Mouse (Mus musculus) hindbrain, embryonic 11.5 days (tissue): ENCODE data around the gene Nfil3. TPM values are rescaled to one million over a fixed set of nuclear protein-coding genes. Genes with fewer than 3 reads are reported as not detected.

ENCODE experiments used
- ATAC-seq: fragments of 200-750 bp; cut with Nextera tagmentation; 2 replicates; pipeline ENCODE4 v1.8.0; 2017; ENCODE audit warnings: mild to moderate bottlenecking, moderate TSS enrichment, moderate library complexity; ENCODE audit not compliant: low FRiP score
- DNase-seq: peaks from one replicate; pipeline ENCODE4 v3.0.0-alpha.2; 2015; ENCODE audit warnings: low spot score
- H3K27ac ChIP-seq: fragments of 300-500 bp; sonication (generic); 2 replicates; pipeline ENCODE4 v1.5.1; 2014; ENCODE audit warnings: mild to moderate bottlenecking, low read depth, low read length
- H3K27me3 ChIP-seq: fragments of 300-500 bp; sonication (generic); 2 replicates; pipeline ENCODE4 v1.6.1; 2014; ENCODE audit warnings: mild to moderate bottlenecking, low read length, moderate library complexity, mixed read lengths; ENCODE audit not compliant: control insufficient read depth, insufficient read depth
- H3K36me3 ChIP-seq: fragments of 300-500 bp; sonication (generic); 2 replicates; pipeline ENCODE4 v1.6.1; 2014; ENCODE audit warnings: mild to moderate bottlenecking, low read length, moderate library complexity, mixed read lengths; ENCODE audit not compliant: control insufficient read depth, insufficient read depth
- H3K4me1 ChIP-seq: fragments of 300-500 bp; sonication (generic); replicated peaks from 2 replicates; pipeline ENCODE4 v1.6.1; 2014; ENCODE audit warnings: low read length, mixed read lengths; ENCODE audit not compliant: control insufficient read depth, insufficient read depth
- H3K4me2 ChIP-seq: fragments of 300-500 bp; sonication (generic); replicated peaks from 2 replicates; pipeline ENCODE4 v1.6.1; 2014; ENCODE audit warnings: mild to moderate bottlenecking, low read depth, low read length
- H3K4me3 ChIP-seq: fragments of 300-500 bp; sonication (generic); 2 replicates; pipeline ENCODE4 v1.5.1; 2014; ENCODE audit warnings: low read depth, low read length
- H3K9ac ChIP-seq: fragments of 300-500 bp; sonication (generic); 2 replicates; pipeline ENCODE4 v1.6.1; 2014; ENCODE audit warnings: low read depth, low read length
- H3K9me3 ChIP-seq: fragments of 300-500 bp; sonication (generic); 2 replicates; pipeline ENCODE4 v1.6.1; 2016; ENCODE audit warnings: low read length; ENCODE audit not compliant: control insufficient read depth
- WGBS: fragments of 180-500 bp; shearing (Covaris S2); extraction: QIAGEN DNeasy Blood & Tissue Kit; methylation state at CpG from one replicate; pipeline ENCODE4 v1.1.7; 2014; 5-methylcytosine and 5-hydroxymethylcytosine counted together
- polyA plus RNA-seq: library from polyadenylated mRNA; unstranded; fragments of >200 nt; fragmentation: Nextera tagmentation; extraction: Ambion mirVana; gene quantifications from 2 replicates; pipeline ENCODE4 v1.2.1, GENCODE M21; 2014

Nfil3 gene
- polyA plus RNA-seq: 27.1 and 30.0 TPM in 2 replicates

GRCm38 (mm10) chr13:52980951-52981421, at the start of gene Nfil3:
TSS of gene Nfil3 (minus strand) at chr13:52981073.
- Histone ChIP-seq H3K27me3 (peaks cover 5% of the 10 kb centered on the region), H3K9me3 (no peaks in the 10 kb centered on the region), H3K4me1 (peaks cover 7% of the 10 kb centered on the region), H3K36me3 (no peaks in the 10 kb centered on the region), H3K4me2 (peak within 1 kb of the TSS; percentile 98), H3K27ac (peak within 1 kb of the TSS; percentile 94), H3K9ac (peak within 1 kb of the TSS; percentile 86), H3K4me3 (peak within 1 kb of the TSS; percentile 88)
- ATAC-seq (peak; percentile 87), DNase-seq (peak; percentile 85)
- WGBS: 3% methylated on average over 34 of the region's 79 CpGs

- Histone ChIP-seq H3K27me3 (no peaks in the 10 kb centered on the region), H3K36me3 (no peaks in the 10 kb centered on the region), H3K4me1 (no peaks in the 10 kb centered on the region), H3K9ac (no peak overlapping the region), H3K9me3 (no peaks in the 10 kb centered on the region), H3K4me2 (no peak overlapping the region), H3K27ac (no peak overlapping the region), H3K4me3 (no peak overlapping the region)
- WGBS: 39% methylated on average over 6 of the region's 6 CpGs
- DNase-seq (no peak), ATAC-seq (no peak)
Observed at GRCm38 (mm10) chr13:53024285-53024684, 43.4 kb upstream of the Nfil3 start.

GRCm38 (mm10) chr13:53020282-53020681, 39.4 kb upstream of the Nfil3 start:
- no peak for DNase-seq
- H3K4me1 ChIP-seq: no peaks in the 10 kb centered on the region
- WGBS: 73% methylated on average over 3 of the region's 3 CpGs

GRCm38 (mm10) chr13:53019532-53019931, 38.7 kb upstream of the Nfil3 start:
- 91% methylated on average over 5 of the region's 9 CpGs for WGBS
- Histone ChIP-seq H3K4me1 (no peaks in the 10 kb centered on the region), H3K9ac (no peak overlapping the region), H3K9me3 (no peaks in the 10 kb centered on the region), H3K27me3 (no peaks in the 10 kb centered on the region), H3K4me3 (no peak overlapping the region), H3K27ac (no peak overlapping the region), H3K36me3 (no peaks in the 10 kb centered on the region), H3K4me2 (no peak overlapping the region)
- ATAC-seq (no peak), DNase-seq (no peak)

More at GRCm38 (mm10) chr13:53020282-53020681, 39.4 kb upstream of the Nfil3 start:
- Histone ChIP-seq H3K4me3 (no peak overlapping the region), H3K36me3 (no peaks in the 10 kb centered on the region), H3K27me3 (no peaks in the 10 kb centered on the region), H3K27ac (no peak overlapping the region), H3K9me3 (no peaks in the 10 kb centered on the region), H3K4me2 (no peak overlapping the region), H3K9ac (no peak overlapping the region)
- ATAC-seq: no peak

GRCm38 (mm10) chr13:53018976-53019375, 38.1 kb upstream of the Nfil3 start:
- Histone ChIP-seq H3K27me3 (no peaks in the 10 kb centered on the region), H3K4me2 (no peak overlapping the region), H3K4me1 (no peaks in the 10 kb centered on the region), H3K9me3 (no peaks in the 10 kb centered on the region), H3K4me3 (no peak overlapping the region), H3K36me3 (no peaks in the 10 kb centered on the region), H3K9ac (no peak overlapping the region), H3K27ac (no peak overlapping the region)
- no peak for DNase-seq
- WGBS: 94% methylated on average over 6 of the region's 6 CpGs
- no peak for ATAC-seq

- Histone ChIP-seq H3K27ac (no peak overlapping the region), H3K27me3 (no peaks in the 10 kb centered on the region), H3K9me3 (no peaks in the 10 kb centered on the region), H3K36me3 (no peaks in the 10 kb centered on the region), H3K4me3 (no peak overlapping the region), H3K4me1 (no peaks in the 10 kb centered on the region), H3K9ac (no peak overlapping the region), H3K4me2 (no peak overlapping the region)
- ATAC-seq (no peak), DNase-seq (no peak)
- WGBS: 69% methylated on average over 6 of the region's 6 CpGs
Observed at GRCm38 (mm10) chr13:53017983-53018382, 37.1 kb upstream of the Nfil3 start.

GRCm38 (mm10) chr13:53017117-53017516, 36.2 kb upstream of the Nfil3 start:
- H3K9ac ChIP-seq: no peak overlapping the region
- H3K4me2 ChIP-seq: no peak overlapping the region
- no peaks in the 10 kb centered on the region for H3K4me1 ChIP-seq
- H3K4me3 ChIP-seq: no peak overlapping the region
- DNase-seq (no peak), ATAC-seq (no peak)
- H3K27me3 ChIP-seq: no peaks in the 10 kb centered on the region
- H3K36me3 ChIP-seq: no peaks in the 10 kb centered on the region
- 76% methylated on average over 6 of the region's 6 CpGs for WGBS
- H3K27ac ChIP-seq: no peak overlapping the region
- H3K9me3 ChIP-seq: no peaks in the 10 kb centered on the region

- H3K9me3 ChIP-seq: no peaks in the 10 kb centered on the region
- no peaks in the 10 kb centered on the region for H3K36me3 ChIP-seq
- H3K9ac ChIP-seq: no peak overlapping the region
- H3K4me1 ChIP-seq: no peaks in the 10 kb centered on the region; the same call in 1 of the 2 replicates
- no peaks in the 10 kb centered on the region for H3K27me3 ChIP-seq
- no peak overlapping the region for H3K4me2 ChIP-seq
- no peak overlapping the region for H3K27ac ChIP-seq
- no peak for ATAC-seq
- no peak for DNase-seq
- H3K4me3 ChIP-seq: no peak overlapping the region
- WGBS: 35% methylated on average over 12 of the region's 12 CpGs
Observed at GRCm38 (mm10) chr13:53011426-53011825, 30.6 kb upstream of the Nfil3 start.

GRCm38 (mm10) chr13:53008489-53009184, 27.8 kb upstream of the Nfil3 start:
- DNase-seq: no peak
- Histone ChIP-seq H3K4me1 (no peaks in the 10 kb centered on the region; the same call in 1 of the 2 replicates), H3K4me2 (no peak overlapping the region), H3K4me3 (no peak overlapping the region), H3K9me3 (no peaks in the 10 kb centered on the region), H3K9ac (no peak overlapping the region), H3K27ac (no peak overlapping the region), H3K27me3 (no peaks in the 10 kb centered on the region), H3K36me3 (no peaks in the 10 kb centered on the region)
- ATAC-seq: no peak
- 79% methylated on average over 7 of the region's 7 CpGs for WGBS
